ENCODE assay signal across 9 mouse cellular contexts in genomic region chr5:100914989-100915388, GRCm38 (mm10).
DNase-seq lines count a peak whose midpoint lies in the region; ATAC-seq lines count a peak whose summit lies in the region.
"Had no signal": no experiment of that assay in that cellular context is flagged by ENCODE, and none has a peak within 500 bp of the region (broad histone marks: within the 10 kb centered on the region; RNA-seq: fewer than 3 reads in every experiment).

No protein-coding gene starts in this region.

- H3K4me1 ChIP-seq in forebrain, embryonic 14.5 days (ENCODE audit: control insufficient read depth, insufficient read depth, low read length) = no peaks in the 10 kb centered on the region
- H3K4me1 ChIP-seq: stomach, embryonic 15.5 days had no signal

- WGBS in forebrain, embryonic 14.5 days = 19% methylated on average over 7 of the region's 7 CpGs

- no peak overlapping the region for H3K4me2 ChIP-seq in forebrain, embryonic 14.5 days (ENCODE audit: low read length)
- H3K4me2 ChIP-seq: stomach, embryonic 15.5 days had no signal

- no peaks in the 10 kb centered on the region for H3K36me3 ChIP-seq in forebrain, embryonic 14.5 days (ENCODE audit: control insufficient read depth, insufficient read depth, low read length)
- H3K36me3 ChIP-seq: stomach, embryonic 15.5 days had no signal

- peak; percentile 26; the same call in 1 of the 2 replicates for ATAC-seq in forebrain, embryonic 14.5 days

- H3K27ac ChIP-seq in forebrain, embryonic 14.5 days (ENCODE audit: low read depth, low read length) = no peak overlapping the region
- H3K27ac ChIP-seq: stomach, embryonic 15.5 days had no signal

- H3K27me3 ChIP-seq in forebrain, embryonic 14.5 days (replicated peaks; ENCODE audit: control insufficient read depth, insufficient read depth, low read length) = no peaks in the 10 kb centered on the region
- H3K27me3 ChIP-seq: stomach, embryonic 15.5 days had no signal

- H3K4me3 ChIP-seq in forebrain, embryonic 14.5 days (ENCODE audit: low read depth, low read length) = no peak overlapping the region
- H3K4me3 ChIP-seq: stomach, embryonic 15.5 days had no signal

- no peak overlapping the region for H3K9ac ChIP-seq in forebrain, embryonic 14.5 days (ENCODE audit: low read length)
- H3K9ac ChIP-seq: stomach, embryonic 15.5 days had no signal

- peak; percentile 41 for DNase-seq in heart, adult 8-10 months (ENCODE audit: low spot score)
- no peak for DNase-seq in heart, adult 11 months
- DNase-seq in CD4-positive helper T cell, adult 2 months (ENCODE audit: low read depth, low spot score) = peak; percentile 79
- peak; percentile 75 for DNase-seq in brain, adult 2 months (ENCODE audit: low read depth, low spot score)
- peak; percentile 89 for DNase-seq in forebrain, embryonic 14.5 days (ENCODE audit: low spot score)
- peak; percentile 53 to 68 for DNase-seq in kidney, postnatal 4 days
- peak; percentile 61 for DNase-seq in lung, postnatal 36 days
- peak; percentile 9 to 58 for DNase-seq in spleen, postnatal 10 days (ENCODE audit: low spot score in 2 of 2)

- H3K9me3 ChIP-seq in forebrain, embryonic 14.5 days (replicated peaks; ENCODE audit: control insufficient read depth, low read length) = no peaks in the 10 kb centered on the region
- H3K9me3 ChIP-seq: stomach, embryonic 15.5 days had no signal
